Mouse (Mus musculus) cortical plate, adult 2 months (tissue): ENCODE results near the gene Pdgfra.

ENCODE experiments used
- CTCF ChIP-seq: fragments of 200-500 bp; IDR thresholded peaks from 2 replicates; pipeline ENCODE4 v1.5.1; 2011; ENCODE audit warnings: mild to moderate bottlenecking, control low read depth, low read length; ENCODE audit not compliant: insufficient read depth; ENCODE audit errors: extremely low read depth
- POLR2A ChIP-seq: fragments of 200-500 bp; IDR thresholded peaks from 2 replicates; pipeline ENCODE4 v1.6.1; 2011; ENCODE audit warnings: mild to moderate bottlenecking, low read length, control low read depth; ENCODE audit not compliant: insufficient read depth; ENCODE audit errors: extremely low read depth

- TF ChIP-seq POLR2A: no peak
- no peak for TF ChIP-seq CTCF
Measured at GRCm38 (mm10) chr5:75199698-75200365, 47.7 kb downstream of the Pdgfra start.
